Mouse (Mus musculus) forebrain, embryonic 14.5 days (tissue): ENCODE data around the gene Acsm1. TPM values are rescaled to one million over a fixed set of nuclear protein-coding genes. Genes with fewer than 3 reads are reported as not detected.

Source experiments
- ATAC-seq: fragments of 200-750 bp; cut with Nextera tagmentation; 2 replicates; pipeline ENCODE4 v1.8.0; 2017; ENCODE audit warnings: mild to moderate bottlenecking, moderate library complexity
- DNase-seq: peaks from one replicate; pipeline ENCODE4 v3.0.0-alpha.2; 2015; ENCODE audit warnings: low spot score
- H3K27ac ChIP-seq: fragments of 300-500 bp; sonication (generic); 2 replicates; pipeline ENCODE4 v1.5.1; 2014; ENCODE audit warnings: low read depth, mild to moderate bottlenecking, control low read depth, low read length, moderate library complexity
- H3K27me3 ChIP-seq: fragments of 300-500 bp; sonication (generic); replicated peaks from 2 replicates; pipeline ENCODE4 v1.6.1; 2014; ENCODE audit warnings: low read length, control low read depth, mixed read lengths; ENCODE audit not compliant: control insufficient read depth, insufficient read depth
- H3K36me3 ChIP-seq: fragments of 300-500 bp; sonication (generic); 2 replicates; pipeline ENCODE4 v1.6.1; 2014; ENCODE audit warnings: low read length, control low read depth; ENCODE audit not compliant: control insufficient read depth, insufficient read depth
- H3K4me1 ChIP-seq: fragments of 300-500 bp; sonication (generic); 2 replicates; pipeline ENCODE4 v1.6.1; 2014; ENCODE audit warnings: antibody characterized with exemption, low read length, control low read depth; ENCODE audit not compliant: control insufficient read depth, insufficient read depth
- H3K4me2 ChIP-seq: fragments of 300-500 bp; sonication (generic); 2 replicates; pipeline ENCODE4 v1.6.1; 2014; ENCODE audit warnings: mild to moderate bottlenecking, control low read depth, low read length
- H3K4me3 ChIP-seq: fragments of 300-500 bp; sonication (generic); 2 replicates; pipeline ENCODE4 v1.5.1; 2014; ENCODE audit warnings: low read depth, low read length, control low read depth
- H3K9ac ChIP-seq: fragments of 300-500 bp; sonication (generic); 2 replicates; pipeline ENCODE4 v1.6.1; 2014; ENCODE audit warnings: mild to moderate bottlenecking, low read length, control low read depth, moderate library complexity
- H3K9me3 ChIP-seq: fragments of 300-500 bp; sonication (generic); replicated peaks from 2 replicates; pipeline ENCODE4 v1.6.1; 2016; ENCODE audit warnings: low read length, control low read depth, mixed read lengths; ENCODE audit not compliant: control insufficient read depth
- WGBS: fragments of 180-500 bp; shearing (Covaris S2); extraction: QIAGEN DNeasy Blood & Tissue Kit; methylation state at CpG from one replicate; pipeline ENCODE4 v1.1.7; 2014; 5-methylcytosine and 5-hydroxymethylcytosine counted together
- polyA plus RNA-seq: library from polyadenylated mRNA; unstranded; fragments of >200 nt; fragmentation: Nextera tagmentation; extraction: Ambion mirVana; gene quantifications from 2 replicates; pipeline ENCODE4 v1.2.1, GENCODE M21; 2014

Gene Acsm1
- polyA plus RNA-seq, 1 experiment from 2014 or later, result not detected

DNA sequence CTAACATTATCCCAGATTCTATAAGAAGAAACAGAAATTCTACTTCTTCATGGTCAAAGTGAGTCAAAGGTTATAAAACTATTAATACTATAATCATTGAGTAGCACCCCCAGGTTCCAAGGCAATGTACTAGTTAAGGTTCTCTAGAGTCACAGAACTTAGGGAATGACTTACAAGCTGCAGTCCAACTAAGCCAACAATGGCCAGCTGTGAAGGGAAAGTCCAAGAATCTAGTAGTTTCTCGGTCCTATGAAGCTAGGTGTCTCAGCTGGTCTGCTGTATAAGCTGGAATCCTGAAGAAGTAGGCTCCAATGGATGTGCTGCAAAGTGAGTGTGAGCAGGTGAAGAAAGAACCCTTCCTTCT is 4.9 kb upstream of the Acsm1 start:
- DNase-seq, result no peak
- H3K36me3 ChIP-seq, result no peaks in the 10 kb centered on the region
- H3K4me2 ChIP-seq, result no peak overlapping the region
- no peak for ATAC-seq
- WGBS, result 78% methylated on average over 1 of the region's 1 CpGs
- no peak overlapping the region for H3K27ac ChIP-seq
- no peak overlapping the region for H3K9ac ChIP-seq
- no peak overlapping the region for H3K4me3 ChIP-seq
- H3K4me1 ChIP-seq, result no peaks in the 10 kb centered on the region
- no peaks in the 10 kb centered on the region for H3K9me3 ChIP-seq
- no peaks in the 10 kb centered on the region for H3K27me3 ChIP-seq

DNA sequence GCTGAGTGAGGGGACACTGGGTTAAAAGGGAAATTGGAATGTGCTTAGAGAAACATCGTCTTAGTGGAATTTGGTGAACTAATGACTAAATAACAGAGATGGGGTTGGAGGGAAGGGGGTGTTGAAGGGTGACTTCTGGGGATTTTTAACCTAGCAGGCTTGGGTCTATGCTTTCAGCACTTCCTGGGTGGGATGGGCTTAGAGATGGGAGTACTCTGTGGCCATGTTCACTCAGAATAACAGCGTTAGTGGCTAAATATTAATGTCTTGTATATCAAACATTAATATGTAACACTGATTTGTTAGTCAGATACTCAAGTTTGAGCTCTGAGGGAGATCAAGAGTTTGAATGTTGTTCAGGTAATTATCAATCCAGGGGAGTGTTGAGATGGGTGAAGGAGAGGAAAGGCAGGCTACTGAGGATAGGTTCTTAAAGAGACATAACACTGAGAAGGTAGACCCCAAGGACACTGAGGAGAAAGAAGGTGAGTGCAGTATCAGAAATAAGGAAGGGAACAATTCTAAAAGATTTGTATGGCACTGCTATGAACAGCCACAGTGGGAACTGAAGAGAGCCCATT is 1.8 kb upstream of the Acsm1 start:
- Histone ChIP-seq H3K27me3 (no peaks in the 10 kb centered on the region), H3K4me3 (no peak overlapping the region), H3K9ac (no peak overlapping the region), H3K36me3 (no peaks in the 10 kb centered on the region), H3K9me3 (no peaks in the 10 kb centered on the region), H3K27ac (no peak overlapping the region), H3K4me1 (no peaks in the 10 kb centered on the region), H3K4me2 (no peak overlapping the region)
- 83% methylated on average over 2 of the region's 2 CpGs for WGBS
- ATAC-seq (no peak), DNase-seq (no peak)

DNA sequence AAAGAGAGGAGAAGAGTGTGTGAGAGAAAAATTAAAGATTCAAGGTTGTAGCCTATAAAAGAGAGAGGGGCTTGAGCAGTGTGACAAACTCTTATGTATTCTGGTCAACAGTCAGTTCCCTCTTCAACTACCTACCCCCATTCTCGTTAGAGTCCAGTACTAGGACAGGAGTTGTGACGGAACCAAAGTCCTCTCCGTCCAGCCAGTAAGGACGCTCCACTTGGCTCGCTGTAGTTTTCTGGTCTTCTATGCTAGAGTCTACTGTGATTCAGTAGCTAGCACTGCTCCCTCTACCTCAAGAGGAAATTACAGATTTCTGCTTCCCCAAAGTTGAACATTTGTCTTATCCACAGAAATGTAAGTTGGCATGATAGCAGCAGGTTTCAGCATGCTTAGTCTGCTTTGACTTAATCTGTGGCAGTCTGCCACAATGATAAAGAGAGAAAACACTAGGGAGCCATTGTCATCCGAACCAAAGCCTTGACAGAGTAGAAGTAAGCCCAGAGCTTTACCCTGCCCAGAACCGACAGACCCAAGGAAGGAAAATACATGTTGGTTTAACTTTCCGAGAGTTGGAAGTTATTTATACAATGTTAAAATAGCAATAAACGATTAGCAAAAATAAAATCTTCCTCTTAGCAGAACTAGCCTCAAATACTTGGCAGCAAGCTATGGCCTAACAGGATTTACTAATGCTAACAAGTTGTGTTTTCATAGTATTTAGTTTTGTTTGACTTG is 731 bp upstream of the Acsm1 start:
- ATAC-seq, result no peak
- Histone ChIP-seq H3K4me1 (no peaks in the 10 kb centered on the region), H3K4me2 (no peak overlapping the region), H3K27ac (no peak overlapping the region), H3K9me3 (no peaks in the 10 kb centered on the region), H3K9ac (no peak overlapping the region), H3K4me3 (no peak overlapping the region), H3K36me3 (no peaks in the 10 kb centered on the region), H3K27me3 (no peaks in the 10 kb centered on the region)
- WGBS, result 78% methylated on average over 9 of the region's 9 CpGs
- no peak for DNase-seq

DNA sequence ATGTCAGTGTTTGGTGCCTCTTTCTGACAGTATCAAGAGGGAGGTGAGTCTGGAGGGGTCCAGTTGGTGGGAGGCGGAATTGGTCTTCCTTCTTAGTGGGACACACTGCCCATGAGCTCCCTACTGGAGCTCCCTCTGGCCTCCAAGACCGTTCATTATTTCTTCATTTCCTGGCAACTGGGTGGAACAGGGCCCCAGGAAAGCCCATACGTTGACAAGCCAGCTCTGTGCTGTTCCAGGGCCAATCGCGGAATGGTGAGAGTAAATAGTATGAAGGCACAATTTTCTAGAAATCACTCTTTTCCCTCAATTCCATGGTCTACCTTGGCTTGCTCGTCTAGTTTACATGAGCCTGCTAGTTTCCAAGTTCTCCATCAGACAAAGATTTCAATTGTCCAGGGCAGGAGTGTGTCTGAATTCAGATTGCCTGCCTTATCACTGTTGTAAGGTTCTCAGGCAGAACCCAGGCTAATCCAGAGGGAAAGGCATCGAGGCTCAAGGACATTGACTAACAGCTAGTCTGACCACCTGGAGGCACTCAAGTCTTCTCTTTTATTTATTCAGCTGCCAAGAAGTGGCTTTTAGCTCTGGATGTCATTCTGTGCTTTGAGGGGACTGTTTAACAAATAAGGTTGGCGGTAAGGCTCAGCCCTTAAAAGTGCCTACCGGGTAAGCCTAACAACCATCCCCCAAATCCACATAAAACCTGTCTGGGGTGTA is 1.1 kb downstream of the Acsm1 start:
- no peaks in the 10 kb centered on the region for H3K36me3 ChIP-seq
- no peaks in the 10 kb centered on the region for H3K4me1 ChIP-seq
- no peak overlapping the region for H3K27ac ChIP-seq
- H3K4me3 ChIP-seq, result no peak overlapping the region
- no peak overlapping the region for H3K4me2 ChIP-seq
- no peak for ATAC-seq
- no peaks in the 10 kb centered on the region for H3K9me3 ChIP-seq
- no peak overlapping the region for H3K9ac ChIP-seq
- DNase-seq, result no peak
- no peaks in the 10 kb centered on the region for H3K27me3 ChIP-seq
- WGBS, result 88% methylated on average over 9 of the region's 9 CpGs

DNA sequence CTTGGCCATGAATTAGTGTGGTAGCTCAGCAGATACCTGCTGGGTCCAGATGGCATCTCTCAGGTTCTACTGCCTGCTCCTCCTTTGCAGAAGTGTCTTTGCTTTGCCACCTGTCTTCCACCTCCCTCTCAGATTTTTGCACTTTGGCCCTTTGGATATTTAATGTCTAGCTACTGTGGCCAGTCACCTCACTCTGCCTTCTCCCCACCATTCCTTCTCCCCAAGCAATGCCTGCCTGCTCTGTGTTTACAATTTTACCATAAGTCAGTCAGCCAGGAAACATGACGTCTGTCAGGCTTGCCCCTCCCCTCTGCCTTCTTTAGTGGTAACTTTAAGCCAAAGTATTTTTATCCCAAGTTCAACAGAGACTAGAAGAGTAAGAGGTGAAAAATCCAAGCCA is 9.7 kb downstream of the Acsm1 start:
- Histone ChIP-seq H3K4me1 (no peaks in the 10 kb centered on the region), H3K36me3 (no peaks in the 10 kb centered on the region), H3K4me2 (no peak overlapping the region), H3K4me3 (no peak overlapping the region), H3K27ac (no peak overlapping the region), H3K9ac (no peak overlapping the region), H3K9me3 (no peaks in the 10 kb centered on the region), H3K27me3 (no peaks in the 10 kb centered on the region)
- 61% methylated on average over 1 of the region's 1 CpGs for WGBS
- DNase-seq (no peak), ATAC-seq (no peak)

DNA sequence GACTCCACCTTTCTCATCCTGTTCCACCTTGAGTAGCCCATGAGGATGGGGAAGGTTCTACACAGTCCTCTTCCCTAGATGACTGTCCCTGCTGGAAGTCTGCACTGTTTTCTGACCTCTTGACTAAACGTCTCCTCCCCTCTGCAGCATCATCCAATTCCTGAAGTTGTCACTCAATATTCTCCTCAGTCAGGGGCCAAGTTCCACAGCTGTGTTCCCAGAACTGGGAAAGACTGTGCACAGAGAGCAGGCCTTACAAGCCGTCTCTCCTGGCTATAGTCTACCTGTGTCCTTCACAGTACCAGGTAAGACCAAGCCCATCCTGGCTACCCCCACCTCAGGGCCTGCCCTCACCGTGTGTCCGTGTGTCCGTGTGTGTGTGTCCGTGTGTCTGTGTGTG is 10.8 kb downstream of the Acsm1 start:
- ATAC-seq, result no peak
- 85% methylated on average over 6 of the region's 6 CpGs for WGBS

DNA sequence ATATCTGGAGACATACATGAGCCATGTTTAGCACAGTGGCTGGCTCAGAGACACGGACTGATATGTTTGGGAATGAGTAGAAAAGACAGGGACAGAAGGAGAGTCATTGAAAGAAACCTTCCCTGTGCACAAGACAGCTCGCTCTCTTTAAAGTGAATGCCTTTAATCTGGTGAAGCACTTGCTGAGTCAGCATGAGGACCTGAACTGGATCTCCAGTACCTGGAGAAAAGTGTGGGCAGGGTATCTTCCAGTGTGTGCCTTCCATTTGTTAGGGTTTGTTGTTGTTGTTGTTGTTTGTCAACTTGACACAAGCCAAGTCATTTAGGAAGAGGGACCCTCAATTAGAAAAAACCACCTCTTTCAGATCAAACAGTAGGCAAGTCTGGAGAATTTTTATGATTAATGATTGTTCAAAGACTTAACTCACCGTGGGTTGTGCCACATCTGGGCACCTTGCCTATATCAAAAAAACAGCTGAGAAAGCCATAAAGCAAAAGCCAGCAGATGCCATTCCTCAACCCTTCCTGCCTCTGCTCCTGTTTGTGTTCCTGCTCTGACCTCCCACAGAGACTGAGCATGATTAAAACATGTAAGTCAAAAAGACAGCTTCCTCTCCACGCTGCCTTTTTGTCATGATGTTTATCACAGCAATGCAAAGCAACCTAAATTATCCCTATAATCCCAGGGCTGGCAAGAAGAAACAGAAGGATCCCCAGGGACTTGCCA is 11.5 kb downstream of the Acsm1 start:
- no peak overlapping the region for H3K9ac ChIP-seq
- no peaks in the 10 kb centered on the region for H3K9me3 ChIP-seq
- no peak overlapping the region for H3K4me3 ChIP-seq
- H3K27me3 ChIP-seq, result no peaks in the 10 kb centered on the region
- no peak overlapping the region for H3K4me2 ChIP-seq
- 66% methylated on average over 4 of the region's 4 CpGs for WGBS
- ATAC-seq (no peak), DNase-seq (no peak)
- H3K36me3 ChIP-seq, result no peaks in the 10 kb centered on the region
- no peak overlapping the region for H3K27ac ChIP-seq
- H3K4me1 ChIP-seq, result no peaks in the 10 kb centered on the region

More for the DNA sequence above, 10.8 kb downstream of the Acsm1 start:
- Histone ChIP-seq H3K9ac (no peak overlapping the region), H3K9me3 (no peaks in the 10 kb centered on the region), H3K36me3 (no peaks in the 10 kb centered on the region), H3K4me1 (no peaks in the 10 kb centered on the region), H3K4me3 (no peak overlapping the region), H3K27ac (no peak overlapping the region), H3K4me2 (no peak overlapping the region), H3K27me3 (no peaks in the 10 kb centered on the region)
- no peak for DNase-seq

DNA sequence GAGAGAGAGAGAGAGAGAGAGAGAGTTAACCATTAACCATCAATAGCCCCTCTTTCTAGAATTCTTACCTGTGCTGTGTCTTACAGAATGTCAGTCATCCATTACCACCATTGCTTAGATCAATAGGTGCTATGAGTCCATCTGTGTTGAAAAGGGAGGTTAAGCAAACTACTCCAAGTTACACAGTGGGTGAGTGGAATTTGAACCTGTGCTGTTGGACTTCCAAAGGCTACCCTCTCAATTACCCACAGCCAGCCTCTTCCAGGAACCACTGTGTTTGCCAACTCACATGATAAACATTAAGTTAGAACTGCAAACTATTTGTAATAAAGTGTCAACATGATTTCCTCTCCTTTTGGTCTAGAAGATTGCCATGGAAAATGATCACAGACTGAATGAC is 13.3 kb downstream of the Acsm1 start:
- H3K27me3 ChIP-seq, result no peaks in the 10 kb centered on the region
- no peak for ATAC-seq
- no peak overlapping the region for H3K27ac ChIP-seq
- H3K4me1 ChIP-seq, result no peaks in the 10 kb centered on the region
- DNase-seq, result no peak
- no peaks in the 10 kb centered on the region for H3K36me3 ChIP-seq
- H3K9ac ChIP-seq, result no peak overlapping the region
- H3K4me2 ChIP-seq, result no peak overlapping the region
- no peaks in the 10 kb centered on the region for H3K9me3 ChIP-seq
- no peak overlapping the region for H3K4me3 ChIP-seq

DNA sequence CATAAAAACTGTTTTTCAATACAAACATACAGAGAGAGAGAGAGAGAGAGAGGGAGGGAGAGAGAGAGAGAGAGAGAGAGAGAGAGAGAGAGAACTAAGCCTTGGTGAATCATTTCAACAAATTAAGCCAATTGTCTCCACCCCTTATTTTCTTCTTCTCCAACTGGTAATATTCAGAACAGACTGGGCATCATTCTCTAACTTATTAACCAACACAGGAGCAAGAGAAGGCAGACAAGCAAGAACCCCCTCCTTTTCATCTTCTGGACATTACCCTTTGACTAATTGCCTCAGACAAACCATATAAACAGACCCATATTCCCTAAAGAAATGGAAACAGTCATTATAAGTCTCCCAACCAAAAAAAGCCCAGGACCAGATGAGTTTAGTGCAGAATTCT is 31.9 kb downstream of the Acsm1 start:
- Histone ChIP-seq H3K9me3 (no peaks in the 10 kb centered on the region), H3K27ac (no peak overlapping the region), H3K4me1 (no peaks in the 10 kb centered on the region), H3K4me3 (no peak overlapping the region), H3K9ac (no peak overlapping the region), H3K36me3 (no peaks in the 10 kb centered on the region), H3K27me3 (no peaks in the 10 kb centered on the region), H3K4me2 (no peak overlapping the region)
- DNase-seq (no peak), ATAC-seq (no peak)
